Mouse (Mus musculus): ENCODE results near the gene 3830406C13Rik.

Gene 3830406C13Rik

GRCm38 (mm10) chr14:12343451-12343941, 59.5 kb downstream of the 3830406C13Rik start:
- DNase-seq = no peak

- no peak for DNase-seq
Observed at GRCm38 (mm10) chr14:12344061-12344745, 60.2 kb downstream of the 3830406C13Rik start.

GRCm38 (mm10) chr14:12344746-12345240, 60.8 kb downstream of the 3830406C13Rik start:
- DNase-seq = no peak

- no peak for DNase-seq
Observed at GRCm38 (mm10) chr14:12345241-12345921, 61.4 kb downstream of the 3830406C13Rik start.

GRCm38 (mm10) chr14:12346011-12346864, 62.3 kb downstream of the 3830406C13Rik start:
- DNase-seq = no peak

- DNase-seq = no peak
Observed at GRCm38 (mm10) chr14:12346865-12347600, 63.1 kb downstream of the 3830406C13Rik start.

- no peak for DNase-seq
Observed at GRCm38 (mm10) chr14:12348089-12348488, 64.1 kb downstream of the 3830406C13Rik start, which contains the start of gene Fezf2. Fezf2 (minus strand) TSS chr14:12348189.

GRCm38 (mm10) chr14:12349334-12350090, 65.5 kb downstream of the 3830406C13Rik start:
- DNase-seq = no peak

- DNase-seq = no peak
Observed at GRCm38 (mm10) chr14:12350271-12350916, 66.4 kb downstream of the 3830406C13Rik start.
